Mouse (Mus musculus): ENCODE results near the gene Ccdc124. TPM values are rescaled to one million over a fixed set of nuclear protein-coding genes. Genes with fewer than 3 reads are reported as not detected.
A peak's percentile ranks its signal among the peaks of the same experiment; 100 is the strongest.

The Ccdc124 gene
- total and polyA plus RNA-seq, 3 experiments: 36.2 to 82.0 (median 58.7) TPM

DNA sequence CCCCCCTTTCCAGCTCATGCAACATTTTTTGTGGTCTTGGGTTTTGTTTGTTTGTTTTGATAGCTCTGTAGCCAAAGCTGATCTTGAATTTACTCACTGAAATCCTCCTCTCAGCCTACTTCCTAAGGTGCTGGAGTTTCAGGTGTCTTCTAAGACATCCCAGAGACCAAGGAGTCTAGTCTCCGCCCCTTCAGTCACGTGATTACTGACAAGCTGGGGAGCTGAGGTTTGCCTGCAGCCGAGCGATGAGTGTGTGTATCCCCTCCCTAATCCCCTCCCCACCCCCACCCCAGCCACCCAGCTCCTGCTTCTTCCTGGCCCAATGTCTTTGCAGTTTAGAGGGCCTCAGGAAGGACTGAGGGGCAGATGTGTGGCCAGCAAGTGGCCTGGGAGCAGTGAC is 16.2 kb downstream of the Ccdc124 start:
- Histone ChIP-seq H3K9me3 (replicated peaks; ENCODE audit: low read length) (no peaks in the 10 kb centered on the region), H3K27me3 (replicated peaks) (peaks cover 56% of the 10 kb centered on the region), H3K27ac (ENCODE audit: insufficient read depth, low read depth) (no peak overlapping the region), H3K9ac (ENCODE audit: insufficient read depth, low read depth) (no peak overlapping the region), H3K36me3 (replicated peaks in 1 of 2; ENCODE audit: control insufficient read depth in 1 of 2, insufficient read depth in 1 of 2, low read length in 1 of 2) (no peaks in the 10 kb centered on the region), H3K4me1 (ENCODE audit: control insufficient read depth in 1 of 2, insufficient read depth in 2 of 2) (peaks cover 14 to 36% of the 10 kb centered on the region in 2 experiments), H3K4me3 (replicated peaks in 1 of 3; ENCODE audit: low read depth in 2 of 3, low read length in 2 of 3, poor library complexity in 1 of 3) (no peak overlapping the region), H3K79me2 (replicated peaks; ENCODE audit: control insufficient read depth, extremely low read depth, insufficient read depth, poor library complexity, severe bottlenecking) (no peaks in the 10 kb centered on the region), H3K4me2 (ENCODE audit: insufficient read depth, low read depth, poor library complexity, severe bottlenecking) (no peak overlapping the region)
- in situ Hi-C loops (cut with MboI; ENCODE audit: low pct_ligation_motif_present, low pct_unique_long_range_greater_than_20kb, low sequenced_read_pairs): no loop called here
- DNase-seq (ENCODE audit: extremely low read depth): no peak
- dilution Hi-C loops (cut with MboI; ENCODE audit: extremely low pct_ligation_motif_present, extremely low pct_unique_long_range_greater_than_20kb, low sequenced_read_pairs): no loop called here
- TF ChIP-seq MYC (IDR thresholded peaks at IDR 0.05; ENCODE audit: low read depth, low read length): no peak
- TF ChIP-seq CHD1 (IDR thresholded peaks at IDR 0.05; ENCODE audit: low read depth, low read length): no peak
- TF ChIP-seq GABPA (IDR thresholded peaks at IDR 0.05; ENCODE audit: insufficient replicate concordance, low read depth, low read length): no peak
- peak; percentile 62 for TF ChIP-seq USF1 (IDR thresholded peaks at IDR 0.05; ENCODE audit: low read depth, low read length)
- TF ChIP-seq USF2 (conservative IDR thresholded peaks at IDR 0.05; ENCODE audit: low read depth, low read length): peak; percentile 56

DNA sequence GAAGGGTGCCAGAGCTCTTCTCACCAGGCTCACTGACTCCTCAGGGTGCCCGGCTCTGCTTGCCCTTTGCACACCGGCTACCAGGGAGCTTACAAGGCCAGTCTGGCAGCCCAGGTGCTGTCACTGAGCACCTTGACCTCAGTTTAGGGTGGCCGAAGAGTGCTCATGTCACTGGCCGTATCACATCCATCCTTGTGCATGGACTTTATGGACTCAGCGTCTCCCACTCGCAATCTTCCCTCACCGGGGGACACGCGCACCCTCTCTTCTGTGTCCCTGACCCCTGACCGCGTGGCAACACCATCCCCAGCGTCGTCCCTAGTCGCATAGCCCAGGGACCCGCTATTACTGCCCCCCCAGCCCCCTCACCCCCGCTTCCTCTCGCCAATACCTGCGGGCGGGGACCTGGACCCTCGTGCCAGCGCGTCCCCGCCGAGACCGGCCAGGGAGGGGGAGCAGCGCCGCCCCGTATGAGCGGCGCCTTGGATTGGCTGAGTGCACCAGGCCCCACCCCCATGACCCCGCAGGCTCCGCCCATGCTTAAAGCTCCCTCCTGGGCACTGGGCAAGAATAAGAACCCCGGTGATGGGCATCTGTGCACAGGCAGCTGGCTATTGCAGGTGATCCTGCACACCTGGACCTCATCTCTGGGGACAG is 17.1 kb downstream of the Ccdc124 start:
- in situ Hi-C loops (cut with MboI; ENCODE audit: low pct_ligation_motif_present, low pct_unique_long_range_greater_than_20kb, low sequenced_read_pairs): no loop called here
- DNase-seq (ENCODE audit: extremely low read depth): no peak
- peaks cover 14 to 36% of the 10 kb centered on the region in 2 experiments for H3K4me1 ChIP-seq (ENCODE audit: control insufficient read depth in 1 of 2, insufficient read depth in 2 of 2)
- no peak overlapping the region for H3K27ac ChIP-seq (ENCODE audit: insufficient read depth, low read depth)
- no peaks in the 10 kb centered on the region for H3K9me3 ChIP-seq (replicated peaks; ENCODE audit: low read length)
- H3K79me2 ChIP-seq (replicated peaks; ENCODE audit: control insufficient read depth, extremely low read depth, insufficient read depth, poor library complexity, severe bottlenecking): no peaks in the 10 kb centered on the region
- TF ChIP-seq JUND (conservative IDR thresholded peaks at IDR 0.05; ENCODE audit: low read depth, low read length): no peak
- TF ChIP-seq MAZ (IDR thresholded peaks at IDR 0.05; ENCODE audit: low read depth, low read length): no peak
- no peak for TF ChIP-seq TCF12 (IDR thresholded peaks at IDR 0.05; ENCODE audit: low read depth, low read length)
- TF ChIP-seq CHD1 (IDR thresholded peaks at IDR 0.05; ENCODE audit: low read depth, low read length): no peak
- no peak for TF ChIP-seq USF2 (conservative IDR thresholded peaks at IDR 0.05; ENCODE audit: low read depth, low read length)
- TF ChIP-seq POLR2A (IDR thresholded peaks at IDR 0.05; ENCODE audit: low read depth, low read length): no peak
- TF ChIP-seq NELFE (IDR thresholded peaks at IDR 0.05; ENCODE audit: low read depth, low read length): no peak
- no peak for TF ChIP-seq SMC3 (IDR thresholded peaks at IDR 0.05; ENCODE audit: low read depth, low read length)
- no peak for TF ChIP-seq MAX (IDR thresholded peaks at IDR 0.05; ENCODE audit: low read length)
- no peak for TF ChIP-seq NRF1 (IDR thresholded peaks at IDR 0.05; ENCODE audit: low read depth, low read length)
- no peak overlapping the region for H3K4me3 ChIP-seq (replicated peaks in 1 of 3; ENCODE audit: low read depth in 2 of 3, low read length in 2 of 3, poor library complexity in 1 of 3)
- no peak overlapping the region for H3K9ac ChIP-seq (ENCODE audit: insufficient read depth, low read depth)
- no peak overlapping the region for H3K4me2 ChIP-seq (ENCODE audit: insufficient read depth, low read depth, poor library complexity, severe bottlenecking)
- no peaks in the 10 kb centered on the region for H3K36me3 ChIP-seq (replicated peaks in 1 of 2; ENCODE audit: control insufficient read depth in 1 of 2, insufficient read depth in 1 of 2, low read length in 1 of 2)
- H3K27me3 ChIP-seq (replicated peaks): peaks cover 54% of the 10 kb centered on the region
- dilution Hi-C loops (cut with MboI; ENCODE audit: extremely low pct_ligation_motif_present, extremely low pct_unique_long_range_greater_than_20kb, low sequenced_read_pairs): no loop called here

DNA sequence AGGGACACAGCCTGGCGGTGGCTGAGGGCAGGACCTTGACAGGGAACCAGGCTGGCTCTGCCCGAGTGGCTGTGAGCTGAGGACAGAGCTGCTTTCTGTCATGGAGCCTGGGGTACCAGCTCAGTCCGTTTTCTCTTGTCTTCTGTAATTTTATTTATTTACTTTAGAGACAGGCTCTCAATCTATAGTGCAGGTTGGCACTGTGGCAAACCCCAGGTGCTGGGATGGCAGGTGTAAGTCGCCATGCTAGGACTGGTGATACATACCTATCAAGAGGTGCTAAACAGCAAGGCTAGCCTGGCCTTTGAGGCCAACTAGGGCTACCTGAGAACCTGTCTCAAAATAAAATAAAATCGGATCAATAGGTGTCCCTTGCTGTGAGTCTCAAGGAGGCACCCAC is 17.7 kb downstream of the Ccdc124 start:
- Histone ChIP-seq H3K36me3 (replicated peaks in 1 of 2; ENCODE audit: control insufficient read depth in 1 of 2, insufficient read depth in 1 of 2, low read length in 1 of 2) (no peaks in the 10 kb centered on the region), H3K4me1 (ENCODE audit: control insufficient read depth in 1 of 2, insufficient read depth in 2 of 2) (peaks cover 14 to 36% of the 10 kb centered on the region in 2 experiments), H3K4me2 (ENCODE audit: insufficient read depth, low read depth, poor library complexity, severe bottlenecking) (no peak overlapping the region), H3K4me3 (replicated peaks in 1 of 3; ENCODE audit: low read depth in 2 of 3, low read length in 2 of 3, poor library complexity in 1 of 3) (no peak overlapping the region), H3K79me2 (replicated peaks; ENCODE audit: control insufficient read depth, extremely low read depth, insufficient read depth, poor library complexity, severe bottlenecking) (no peaks in the 10 kb centered on the region), H3K27me3 (replicated peaks) (peaks cover 55% of the 10 kb centered on the region), H3K9ac (ENCODE audit: insufficient read depth, low read depth) (no peak overlapping the region), H3K27ac (ENCODE audit: insufficient read depth, low read depth) (no peak overlapping the region), H3K9me3 (replicated peaks; ENCODE audit: low read length) (no peaks in the 10 kb centered on the region)
- dilution Hi-C loops (cut with MboI; ENCODE audit: extremely low pct_ligation_motif_present, extremely low pct_unique_long_range_greater_than_20kb, low sequenced_read_pairs) (no loop called here), in situ Hi-C loops (cut with MboI; ENCODE audit: low pct_ligation_motif_present, low pct_unique_long_range_greater_than_20kb, low sequenced_read_pairs) (no loop called here)
- DNase-seq (ENCODE audit: extremely low read depth): no peak
- TF ChIP-seq ELF1 (IDR thresholded peaks at IDR 0.05; ENCODE audit: low read depth, low read length): no peak
- no peak for TF ChIP-seq MAFK (IDR thresholded peaks at IDR 0.05; ENCODE audit: insufficient replicate concordance, low read length)
- no peak for TF ChIP-seq CHD2 (IDR thresholded peaks at IDR 0.05; ENCODE audit: low read length)
- TF ChIP-seq JUN (IDR thresholded peaks at IDR 0.05; ENCODE audit: insufficient read depth, low read depth, low read length): no peak
- TF ChIP-seq NRF1 (IDR thresholded peaks at IDR 0.05; ENCODE audit: low read depth, low read length): no peak
- no peak for TF ChIP-seq POLR2A (IDR thresholded peaks at IDR 0.05; ENCODE audit: low read depth, low read length)
- TF ChIP-seq MYC (IDR thresholded peaks at IDR 0.05; ENCODE audit: low read depth, low read length): no peak
- TF ChIP-seq JUND (conservative IDR thresholded peaks at IDR 0.05; ENCODE audit: low read depth, low read length): no peak
- TF ChIP-seq GABPA (IDR thresholded peaks at IDR 0.05; ENCODE audit: insufficient replicate concordance, low read depth, low read length): no peak
- no peak for TF ChIP-seq RAD21 (IDR thresholded peaks at IDR 0.05; ENCODE audit: low read depth, low read length)
- TF ChIP-seq TCF12 (IDR thresholded peaks at IDR 0.05; ENCODE audit: low read depth, low read length): no peak
- TF ChIP-seq EP300 (IDR thresholded peaks at IDR 0.05; ENCODE audit: low read length): no peak
- TF ChIP-seq MAX (IDR thresholded peaks at IDR 0.05; ENCODE audit: low read length): no peak

All from CH12.LX (cell line).